Mouse (Mus musculus): ENCODE results near the gene Tssc4.

Tssc4 gene

GRCm38 (mm10) chr7:143068882-143069591, at the start of gene Tssc4:
Gene Tssc4 (plus strand): TSS chr7:143069249.
- peak; percentile 99 for DNase-seq (ENCODE audit: low spot score)

DNA sequence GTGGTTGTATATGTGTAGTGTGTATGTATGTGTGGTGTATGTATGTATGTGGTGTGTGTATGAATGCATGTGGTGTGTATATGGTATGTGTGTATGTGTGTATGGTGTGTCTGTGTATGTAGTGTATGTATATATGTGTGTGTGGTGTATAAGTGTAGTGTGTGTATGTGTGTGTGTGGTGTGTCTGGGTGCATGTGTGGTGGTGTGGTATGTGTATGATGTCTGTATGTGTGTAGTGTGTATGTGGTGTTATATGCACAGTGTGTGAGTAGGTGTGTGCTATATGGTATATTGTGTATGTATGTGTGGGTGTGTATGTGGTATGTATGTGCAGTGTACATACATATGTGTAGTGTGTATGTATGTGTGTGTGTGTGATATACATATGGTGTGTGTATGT, 49.0 kb upstream of the Tssc4 start:
- DNase-seq (ENCODE audit: low spot score), result no peak

GRCm38 (mm10) chr7:143020764-143021163, 48.3 kb upstream of the Tssc4 start:
- peak; percentile 56 for DNase-seq (ENCODE audit: low spot score)

DNA sequence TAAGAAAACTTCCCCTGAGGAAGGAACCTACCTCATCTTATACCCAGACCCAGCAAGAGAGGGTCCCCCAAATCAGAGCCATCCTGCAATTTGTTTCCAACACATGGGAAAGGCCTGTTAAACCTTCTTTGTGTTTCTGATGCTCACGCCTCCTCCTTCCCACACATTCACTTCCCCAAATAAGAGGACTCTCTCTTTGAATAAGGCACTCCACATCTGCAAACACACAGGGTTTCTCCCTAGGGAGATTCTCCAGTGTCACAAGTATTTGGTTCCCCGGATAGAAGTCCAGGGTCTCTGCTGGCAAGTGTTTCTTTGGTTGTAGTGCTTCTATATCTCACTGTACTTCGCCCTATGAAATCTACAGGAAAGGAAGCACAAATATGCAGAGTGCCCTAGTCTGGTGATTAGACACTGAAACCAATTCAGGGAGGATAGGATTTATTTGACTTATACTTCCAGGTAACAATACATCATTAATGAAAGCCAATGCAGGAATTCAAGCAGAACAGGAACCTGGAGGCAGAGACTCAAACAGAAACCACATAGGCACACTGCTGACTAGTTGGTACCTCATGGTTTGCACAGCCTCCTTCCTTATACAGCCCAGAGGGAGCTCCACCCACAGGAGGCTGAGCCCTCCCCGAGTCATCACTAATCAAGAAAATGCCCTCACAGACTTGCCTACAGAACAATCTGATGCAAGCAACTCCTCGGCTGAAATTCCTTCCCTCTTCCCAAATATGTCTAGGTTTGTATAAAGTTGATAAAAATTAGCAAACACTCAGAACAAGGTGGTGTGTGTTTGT, 47.5 kb upstream of the Tssc4 start:
- DNase-seq (ENCODE audit: low spot score), result no peak

DNA sequence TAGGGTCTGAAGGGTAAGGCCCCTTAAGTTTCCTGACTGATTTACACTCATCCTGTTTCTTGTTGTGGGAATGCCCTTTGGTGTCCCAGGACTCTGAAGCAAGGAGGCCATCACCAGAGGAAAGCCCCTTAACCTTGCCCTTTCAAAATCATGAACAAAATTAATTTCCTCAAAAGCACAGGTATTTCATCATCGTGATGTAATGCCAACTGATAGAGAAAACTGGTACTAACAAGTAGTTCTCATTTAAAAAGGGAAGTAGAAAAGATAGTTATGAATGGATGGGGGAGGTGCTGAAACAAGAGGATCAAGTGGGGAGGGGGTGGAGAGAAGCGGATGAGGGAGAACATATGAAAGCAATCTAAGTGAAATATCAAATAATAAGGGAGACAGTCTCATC, 45.5 kb upstream of the Tssc4 start:
- no peak for DNase-seq (ENCODE audit: low spot score)

DNA sequence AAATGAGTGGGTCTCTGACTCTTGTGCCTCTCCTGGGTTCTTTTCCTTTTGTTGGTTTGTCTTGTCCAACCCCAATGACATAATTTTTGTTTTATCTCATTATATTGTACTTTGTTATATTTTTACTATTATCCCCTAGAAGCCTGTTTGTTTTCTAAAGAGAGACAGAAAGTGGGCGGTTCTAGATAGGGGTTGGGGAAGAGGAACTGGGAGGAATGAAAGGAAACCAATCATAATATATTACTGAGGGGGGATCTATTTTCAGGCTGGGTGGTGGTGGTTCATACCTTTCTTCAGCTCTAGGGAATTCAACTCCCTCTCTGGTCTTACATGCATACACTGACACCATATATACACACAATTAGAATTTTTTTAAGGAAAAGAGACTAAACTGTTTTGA, 44.8 kb upstream of the Tssc4 start:
- DNase-seq (ENCODE audit: low spot score), result no peak

DNA sequence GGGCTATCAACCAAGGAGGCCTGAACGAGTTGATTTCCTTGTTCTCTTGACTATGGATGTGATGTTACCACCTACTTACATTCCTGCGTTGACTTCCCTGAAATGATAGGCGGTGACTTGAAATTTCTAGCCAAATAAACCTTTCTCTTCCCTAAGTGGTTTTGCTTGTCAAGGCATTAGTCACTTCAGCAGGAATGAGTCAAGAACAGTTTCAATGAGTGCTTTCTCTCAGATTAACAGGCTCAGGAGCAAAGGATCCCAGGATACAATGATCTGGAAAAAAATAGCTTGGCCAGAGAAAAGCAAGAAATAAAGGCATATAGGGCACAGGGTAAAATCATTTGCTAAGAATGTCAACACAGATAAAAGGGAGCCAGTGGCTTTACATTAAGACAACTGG, 43.6 kb upstream of the Tssc4 start:
- DNase-seq (ENCODE audit: low spot score), result no peak

GRCm38 (mm10) chr7:143027196-143027595, 41.9 kb upstream of the Tssc4 start:
- no peak for DNase-seq (ENCODE audit: low spot score)

DNA sequence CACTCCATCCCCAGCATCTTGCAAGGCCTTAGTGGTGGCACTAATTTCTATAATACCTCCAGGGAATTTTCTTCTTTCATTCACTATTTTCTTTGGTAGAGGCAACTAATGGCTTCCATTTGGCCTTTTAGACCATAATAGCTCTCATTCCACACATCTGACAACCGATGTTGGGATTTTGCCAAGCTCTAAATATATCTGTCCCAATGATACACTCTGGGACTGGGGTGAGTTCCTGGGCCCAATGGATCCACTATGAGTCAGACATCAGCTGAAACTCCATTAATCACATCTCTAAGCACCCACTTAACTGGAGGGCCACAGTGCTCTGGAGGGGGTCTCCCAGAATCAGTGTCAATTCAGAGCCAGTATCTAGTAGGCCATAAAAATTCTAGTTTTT, 37.2 kb upstream of the Tssc4 start:
- no peak for DNase-seq (ENCODE audit: low spot score)

DNA sequence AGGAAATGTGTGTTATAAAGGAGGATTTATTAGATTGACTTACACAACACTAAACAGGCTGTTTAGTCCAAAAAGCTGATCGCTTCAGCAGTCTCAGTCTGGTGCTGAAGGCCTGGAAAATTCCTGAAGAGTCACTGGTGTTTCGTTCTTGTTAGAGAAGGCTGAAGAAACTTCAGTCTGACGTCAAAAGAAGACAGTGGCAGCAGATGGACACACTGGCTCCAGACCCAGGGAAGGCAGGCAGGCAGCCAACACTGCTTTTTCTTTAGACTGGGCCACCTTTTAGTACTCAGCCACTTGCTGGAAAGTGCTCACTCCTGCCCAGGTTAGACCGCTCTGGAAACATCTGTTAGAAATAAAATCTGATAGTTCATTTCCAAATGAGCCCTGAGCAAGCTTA, 35.5 kb upstream of the Tssc4 start:
- DNase-seq (ENCODE audit: low spot score), result no peak

- DNase-seq (ENCODE audit: low spot score), result no peak
These were observed 34.9 kb upstream of the Tssc4 start for GRCm38 (mm10) chr7:143034112-143034511.

DNA sequence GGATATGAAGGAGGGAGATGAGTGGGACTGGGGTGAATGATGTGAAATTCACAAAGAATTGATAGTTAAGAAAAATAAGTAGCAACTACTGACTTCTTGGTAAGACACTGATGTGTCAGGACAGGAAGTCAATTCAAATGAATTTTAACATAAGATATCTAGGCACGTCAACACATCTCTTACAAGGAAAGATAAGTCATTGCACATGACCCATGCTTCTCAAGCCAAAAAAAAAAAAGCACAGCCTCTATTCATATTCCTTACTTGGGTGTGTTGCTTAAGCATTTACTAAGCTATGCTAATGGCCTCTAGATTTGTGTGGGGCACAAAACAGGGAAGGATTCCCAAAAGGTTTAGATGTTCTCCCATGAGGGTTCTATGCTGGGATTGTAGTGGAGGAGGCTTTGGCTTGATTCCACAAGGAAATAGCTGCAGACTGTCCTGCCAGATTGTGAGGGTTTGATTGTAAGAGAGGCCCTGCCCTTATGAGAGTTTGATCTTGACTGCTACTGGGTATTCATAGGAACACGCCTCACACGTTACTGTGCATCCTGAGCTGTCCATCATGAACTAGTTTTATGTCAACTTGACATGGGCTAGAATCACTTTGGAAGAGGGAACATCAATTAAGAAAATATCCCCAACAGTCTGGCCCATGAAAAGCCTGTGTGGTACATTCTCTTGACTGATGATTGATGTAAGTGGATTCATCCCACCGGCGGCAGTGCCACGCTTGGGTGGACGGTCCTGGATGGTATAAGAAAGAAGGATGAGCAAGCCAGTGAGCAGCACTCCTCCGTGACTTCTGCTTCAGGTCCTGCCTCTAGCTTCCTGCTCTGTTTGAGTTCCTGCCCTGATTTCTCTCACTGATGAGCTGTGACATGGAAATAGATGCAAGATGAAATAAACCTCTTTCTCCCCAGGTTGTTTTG, 34.3 kb upstream of the Tssc4 start:
- DNase-seq (ENCODE audit: low spot score), result no peak

DNA sequence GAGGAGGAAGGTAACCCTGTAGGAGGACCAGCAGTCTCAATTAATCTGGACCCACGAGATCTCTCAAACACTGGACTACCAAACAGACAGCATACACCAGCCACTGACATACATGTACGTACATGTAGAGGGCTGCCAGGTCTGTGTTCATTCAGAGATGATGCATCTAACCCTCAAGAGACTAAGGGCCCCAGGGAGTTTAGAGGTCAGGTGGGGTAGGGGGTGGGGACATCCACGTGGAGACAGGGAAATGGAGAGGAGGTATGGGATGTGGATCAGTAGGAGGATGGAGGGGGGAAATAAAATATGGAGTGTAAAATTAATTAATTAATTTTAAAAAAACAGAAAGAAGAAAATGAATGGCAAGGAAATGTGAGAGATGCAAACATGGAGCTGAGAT, 32.3 kb upstream of the Tssc4 start:
- DNase-seq (ENCODE audit: low spot score), result no peak

DNA sequence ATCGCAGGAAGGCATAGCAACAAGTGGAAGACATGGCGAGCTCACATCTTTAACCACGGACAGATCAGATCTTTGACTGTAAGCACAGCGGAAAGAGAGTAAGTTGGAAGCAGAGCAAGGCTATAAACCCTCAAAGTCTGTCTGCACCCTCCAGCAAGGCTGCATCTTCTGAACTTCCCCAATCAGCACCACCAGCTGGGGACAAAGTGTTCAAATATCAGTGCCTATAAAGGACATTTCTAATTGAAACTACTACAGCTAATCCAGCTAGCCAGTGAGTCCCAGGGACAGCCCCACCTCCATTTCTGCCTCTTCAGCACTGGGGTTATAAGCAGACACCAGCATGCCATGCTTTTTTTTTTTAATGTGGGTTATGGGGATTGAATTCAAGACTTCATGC, 31.7 kb upstream of the Tssc4 start:
- no peak for DNase-seq (ENCODE audit: low spot score)

- no peak for DNase-seq (ENCODE audit: low spot score)
These were observed 30.7 kb upstream of the Tssc4 start for GRCm38 (mm10) chr7:143038174-143038931.

GRCm38 (mm10) chr7:143040561-143040960, 28.5 kb upstream of the Tssc4 start:
- DNase-seq (ENCODE audit: low spot score), result no peak

DNA sequence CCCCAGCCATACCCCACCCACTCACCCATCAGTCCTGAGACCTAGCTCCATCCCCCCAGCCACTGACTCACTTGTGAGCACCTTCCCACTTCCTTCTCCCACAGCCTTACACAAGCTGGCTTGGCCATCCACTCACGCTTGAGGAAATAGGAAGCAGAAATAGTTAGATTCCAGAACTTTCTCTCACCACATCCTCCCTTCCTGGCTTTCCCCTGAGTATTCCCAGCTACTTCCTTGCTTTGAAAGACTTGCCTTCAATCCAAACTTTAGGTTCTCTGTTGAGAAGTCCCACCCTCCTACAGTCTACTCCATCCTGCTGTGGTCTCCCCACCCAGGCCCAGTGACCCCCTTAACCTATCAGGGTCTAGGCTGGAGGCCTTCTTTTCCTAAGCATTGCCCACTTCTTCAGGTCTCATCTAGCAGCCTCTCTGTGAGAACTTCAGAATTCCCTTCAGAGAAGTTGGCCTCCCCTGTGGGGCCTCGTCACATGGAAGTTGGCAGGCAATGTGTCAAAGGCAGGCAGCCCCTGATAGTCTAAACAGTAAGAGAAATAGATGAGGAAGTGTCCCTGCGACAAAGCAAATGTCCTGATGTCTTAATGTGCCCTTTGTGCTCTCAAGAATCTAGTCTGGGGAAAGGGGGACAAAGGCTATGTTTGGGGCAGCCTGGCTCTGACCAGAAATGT, 27.8 kb upstream of the Tssc4 start:
- DNase-seq (ENCODE audit: low spot score), result no peak

GRCm38 (mm10) chr7:143042089-143042488, 27.0 kb upstream of the Tssc4 start:
- no peak for DNase-seq (ENCODE audit: low spot score)

GRCm38 (mm10) chr7:143042897-143043300, 26.1 kb upstream of the Tssc4 start:
- no peak for DNase-seq (ENCODE audit: low spot score)

DNA sequence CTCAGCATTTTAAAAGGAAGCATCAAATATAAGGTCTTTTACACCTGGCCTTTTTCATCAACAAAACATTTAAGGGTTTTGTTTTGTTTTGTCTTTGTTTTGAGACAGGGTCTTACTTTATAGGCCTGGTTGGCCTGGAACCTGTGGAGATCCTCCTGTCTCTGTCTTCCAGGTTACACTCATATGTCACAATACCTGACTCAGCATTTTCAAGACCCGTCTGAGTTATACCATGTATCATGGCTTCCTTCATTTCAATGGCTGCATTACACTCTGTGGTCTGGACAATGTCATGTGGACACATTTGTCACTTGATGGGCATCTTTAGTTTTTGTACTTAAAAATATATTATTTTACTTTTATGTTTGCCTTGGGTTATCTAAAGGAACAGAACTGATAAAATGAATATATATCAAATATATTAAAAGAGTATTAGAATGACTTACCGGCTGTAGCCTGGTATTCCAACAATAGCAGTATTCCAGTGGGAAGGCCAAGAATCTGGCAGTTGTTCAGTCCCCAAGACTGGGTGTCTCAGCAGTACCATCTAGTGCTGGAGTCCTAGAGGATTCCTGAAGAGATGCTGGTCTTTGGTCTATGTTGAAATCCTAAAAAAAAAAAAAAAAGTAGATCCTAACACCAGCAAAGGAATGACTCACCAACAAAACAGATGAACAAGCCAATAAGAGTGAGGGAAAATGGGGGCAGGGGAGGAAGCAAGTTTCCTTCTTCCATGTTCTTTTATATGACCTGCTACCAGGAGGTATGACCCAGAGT, 24.8 kb upstream of the Tssc4 start:
- DNase-seq (ENCODE audit: low spot score), result no peak

Measured in layer of hippocampus, adult 11-12 months (tissue).